Mouse (Mus musculus): Measurements from ENCODE around the gene Moap1. TPM values are rescaled to one million over a fixed set of nuclear protein-coding genes. Genes with fewer than 3 reads are reported as not detected.

Moap1 gene
- 0.47 and 0.55 TPM in 2 replicates for polyA plus RNA-seq (2012; rRNA removed; ENCODE audit: low replicate concordance)

GRCm38 (mm10) chr12:102743589-102744574 lies at the start of gene Moap1, which contains the start of gene Tmem251:
Gene Moap1, minus strand, starts transcription at chr12:102743661.
Gene Tmem251, plus strand, starts transcription at chr12:102743762.

GRCm38 (mm10) chr12:102758403-102758756 lies 14.9 kb upstream of the Moap1 start, which contains the start of gene Gm20604:
Gene Gm20604, minus strand, starts transcription at chr12:102758672.

GRCm38 (mm10) chr12:102757689-102758402 lies 14.4 kb upstream of the Moap1 start, which contains the start of the genes Gm28051, Gon7 and Ubr7:
Gene Gm28051, minus strand, starts transcription at chr12:102757765.
Gene Gon7, minus strand, starts transcription at chr12:102757803.
Gene Ubr7, plus strand, starts transcription at chr12:102757967.

GRCm38 (mm10) chr12:102704457-102705198 lies 38.8 kb downstream of the Moap1 start, which contains the start of gene Itpk1:
Gene Itpk1, minus strand, starts transcription at chr12:102704930.

Other genes starting within 250 kb of the Moap1 start
- 89.8 and 269 TPM in 2 replicates for gene Chga, start 188.7 kb downstream of the Moap1 start, polyA plus RNA-seq (2012; rRNA removed; ENCODE audit: low replicate concordance)
- gene Itpk1, start 38.7 kb downstream of the Moap1 start, polyA plus RNA-seq (2012; rRNA removed; ENCODE audit: low replicate concordance): 169 and 317 TPM in 2 replicates
- gene Tmem251, start 101 bp upstream of the Moap1 start, polyA plus RNA-seq (2012; rRNA removed; ENCODE audit: low replicate concordance): 2.2 and 4.0 TPM in 2 replicates
- gene Gm28051, start 14.1 kb upstream of the Moap1 start, polyA plus RNA-seq (2012; rRNA removed; ENCODE audit: low replicate concordance): not detected in 2 replicates
- gene Gon7, start 14.1 kb upstream of the Moap1 start, polyA plus RNA-seq (2012; rRNA removed; ENCODE audit: low replicate concordance): 5.1 and 10.2 TPM in 2 replicates
- 3.2 and 4.2 TPM in 2 replicates for gene Ubr7, start 14.3 kb upstream of the Moap1 start, polyA plus RNA-seq (2012; rRNA removed; ENCODE audit: low replicate concordance)
- gene Gm20604, start 15.0 kb upstream of the Moap1 start, polyA plus RNA-seq (2012; rRNA removed; ENCODE audit: low replicate concordance): 0.36 and 0.47 TPM in 2 replicates
- 3.8 and 4.3 TPM in 2 replicates for gene Btbd7, start 134.8 kb upstream of the Moap1 start, polyA plus RNA-seq (2012; rRNA removed; ENCODE audit: low replicate concordance)
- gene Cox8c, start 155.7 kb upstream of the Moap1 start, polyA plus RNA-seq (2012; rRNA removed; ENCODE audit: low replicate concordance): not detected in 2 replicates
- gene Unc79, start 205.2 kb upstream of the Moap1 start, polyA plus RNA-seq (2012; rRNA removed; ENCODE audit: low replicate concordance): 0.02 and 0.16 TPM in 2 replicates